Mouse (Mus musculus) adrenal gland, postnatal 10 days (tissue): ENCODE data around the gene Fam53a. TPM values are rescaled to one million over a fixed set of nuclear protein-coding genes. Genes with fewer than 3 reads are reported as not detected.

Source experiments
- DNase-seq: peaks from one replicate; pipeline ENCODE4 v3.0.0; 2021; ENCODE audit warnings: mixed read lengths
- total RNA-seq, 2 experiments: library from RNA; stranded (reverse); gene quantifications; 2 replicates each; pipeline ENCODE4 v1.2.3; 2021

The Fam53a gene
- total RNA-seq, 2 experiments from 2014 or later: 25.2 to 28.6 TPM

DNA sequence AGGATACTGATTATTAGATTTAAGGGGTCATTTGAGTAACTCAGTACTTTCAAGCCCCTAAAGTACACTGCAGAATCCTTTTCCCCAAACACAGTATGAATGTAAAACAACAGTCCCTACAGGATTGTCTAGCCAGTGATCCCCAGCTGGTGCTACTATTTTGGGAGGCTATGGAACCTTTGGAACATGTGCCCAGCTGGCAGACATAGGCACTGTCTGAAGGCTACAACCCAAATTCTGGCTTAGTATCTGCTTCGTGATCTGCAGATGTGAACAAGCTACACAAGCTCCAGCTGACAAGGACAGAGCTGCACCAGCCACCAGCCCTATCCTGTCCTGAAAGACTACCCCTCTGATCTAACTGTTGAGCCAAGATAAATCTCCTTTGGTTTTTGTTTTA is 3.1 kb upstream of the Fam53a start:
- DNase-seq: no peak

- no peak for DNase-seq
Observed at GRCm38 (mm10) chr5:33630615-33631014, 1.2 kb upstream of the Fam53a start.

- peak; percentile 68 for DNase-seq
Observed at GRCm38 (mm10) chr5:33630061-33630460, 626 bp upstream of the Fam53a start.

DNA sequence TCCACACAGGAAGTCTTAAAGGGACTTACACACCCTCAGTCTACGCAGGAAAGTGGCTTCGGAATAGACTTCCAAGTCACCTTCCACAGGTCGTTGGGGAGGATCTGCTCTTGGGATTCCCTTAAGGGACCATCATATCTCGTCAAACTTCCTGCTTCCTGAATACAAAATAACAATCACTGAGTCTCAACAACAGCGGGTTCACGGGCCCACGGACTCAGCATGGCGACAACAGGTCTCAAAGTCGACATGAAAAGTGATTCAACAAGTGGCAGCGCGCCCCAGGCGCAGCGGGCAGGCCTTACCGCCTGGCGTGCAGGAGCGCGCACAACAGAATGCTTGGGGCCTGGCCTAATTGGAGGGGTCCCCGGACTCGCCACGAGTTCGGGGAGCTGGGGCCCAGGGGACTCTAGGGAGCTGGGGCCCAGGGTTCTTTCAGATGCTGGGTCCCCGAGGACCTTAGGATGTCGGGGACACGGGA is 575 bp downstream of the Fam53a start:
- DNase-seq: peak; percentile 73

- peak; percentile 54 for DNase-seq
Observed at GRCm38 (mm10) chr5:33627968-33628367, 1.5 kb downstream of the Fam53a start.

GRCm38 (mm10) chr5:33623766-33624165 is 5.7 kb downstream of the Fam53a start:
- no peak for DNase-seq

GRCm38 (mm10) chr5:33622671-33623070 is 6.8 kb downstream of the Fam53a start:
- no peak for DNase-seq

DNA sequence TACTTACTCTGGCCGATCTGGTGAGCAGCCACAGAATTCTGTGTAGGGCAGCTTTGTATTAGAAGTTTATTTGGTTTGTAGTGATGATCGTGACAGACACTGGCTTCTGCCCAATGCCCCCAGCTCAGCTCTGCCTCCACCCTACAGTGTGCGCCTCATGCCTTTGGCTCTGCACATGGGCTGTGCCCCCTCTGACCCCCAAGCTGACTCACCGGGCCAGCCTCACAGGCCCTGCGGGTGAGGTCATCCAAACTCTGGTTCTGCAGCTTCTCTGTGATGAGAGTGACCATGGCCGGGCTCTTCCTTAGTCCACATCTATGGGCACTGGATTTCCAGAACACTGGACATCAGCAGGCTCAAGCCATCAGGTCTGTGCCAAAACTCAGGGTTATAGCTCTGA is 15.0 kb downstream of the Fam53a start:
- DNase-seq: peak; percentile 39

GRCm38 (mm10) chr5:33611795-33612194 is 17.6 kb downstream of the Fam53a start:
- no peak for DNase-seq

- no peak for DNase-seq
Observed at GRCm38 (mm10) chr5:33609226-33609625, 20.2 kb downstream of the Fam53a start.

DNA sequence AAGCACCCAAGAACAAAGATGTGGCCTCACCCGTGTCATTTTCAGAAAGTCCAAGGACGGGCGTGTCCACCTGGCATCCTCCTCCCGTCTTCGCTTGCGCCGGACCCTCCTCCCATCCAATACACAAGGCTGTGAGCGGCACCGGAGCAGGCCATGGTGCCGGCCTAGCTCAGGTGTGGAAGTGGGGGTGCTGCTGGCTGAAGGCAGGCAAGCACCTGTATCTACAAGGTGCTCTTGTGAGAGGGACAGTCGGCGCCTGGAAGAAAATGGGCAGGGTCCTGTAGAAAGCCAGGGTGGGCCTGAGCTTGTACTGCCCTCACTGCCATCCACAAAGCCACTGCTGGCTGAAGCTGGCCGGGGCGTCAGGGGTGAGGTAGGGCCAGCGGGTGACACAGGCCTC is 22.0 kb downstream of the Fam53a start:
- DNase-seq: no peak

DNA sequence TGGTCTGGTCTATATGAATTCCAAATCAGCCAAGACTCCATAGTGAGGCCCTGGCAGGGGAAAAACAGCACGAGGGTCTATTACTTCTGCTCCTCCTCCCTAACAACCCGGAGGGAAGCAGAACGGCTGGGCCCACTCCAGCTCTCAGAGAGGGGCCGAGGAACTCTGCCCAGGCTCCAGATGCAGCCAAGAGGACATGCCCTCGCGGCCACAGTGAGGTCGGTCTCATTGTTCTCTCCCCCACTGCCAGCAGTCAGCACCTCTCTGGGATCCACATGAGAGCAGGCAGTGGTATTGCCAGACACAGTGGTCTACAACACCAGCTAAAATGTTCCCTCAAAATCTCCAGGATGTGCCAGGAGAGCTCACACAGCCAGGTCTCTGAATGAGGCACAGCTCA is 22.8 kb downstream of the Fam53a start:
- no peak for DNase-seq

GRCm38 (mm10) chr5:33605314-33605713 is 24.1 kb downstream of the Fam53a start:
- DNase-seq: no peak

DNA sequence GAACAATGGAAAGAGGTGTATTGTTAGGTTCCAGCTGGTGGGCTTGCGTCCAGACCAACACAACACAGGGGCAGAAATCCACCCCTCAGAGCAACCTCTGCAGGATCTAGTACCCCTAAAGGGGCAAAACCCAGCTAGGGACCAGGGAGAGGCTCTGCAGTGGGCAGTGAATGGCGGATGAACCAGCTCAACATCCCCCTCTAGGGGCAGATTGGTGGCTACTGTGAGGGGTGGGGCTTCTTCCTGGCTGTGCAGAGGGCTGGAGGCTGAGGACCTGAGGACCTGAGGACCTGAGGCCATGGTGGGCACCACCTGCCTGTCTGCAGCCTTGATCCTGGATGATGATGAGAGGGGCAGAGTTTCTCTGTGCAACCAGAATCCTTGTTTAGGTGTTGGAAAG is 35.8 kb downstream of the Fam53a start:
- no peak for DNase-seq

DNA sequence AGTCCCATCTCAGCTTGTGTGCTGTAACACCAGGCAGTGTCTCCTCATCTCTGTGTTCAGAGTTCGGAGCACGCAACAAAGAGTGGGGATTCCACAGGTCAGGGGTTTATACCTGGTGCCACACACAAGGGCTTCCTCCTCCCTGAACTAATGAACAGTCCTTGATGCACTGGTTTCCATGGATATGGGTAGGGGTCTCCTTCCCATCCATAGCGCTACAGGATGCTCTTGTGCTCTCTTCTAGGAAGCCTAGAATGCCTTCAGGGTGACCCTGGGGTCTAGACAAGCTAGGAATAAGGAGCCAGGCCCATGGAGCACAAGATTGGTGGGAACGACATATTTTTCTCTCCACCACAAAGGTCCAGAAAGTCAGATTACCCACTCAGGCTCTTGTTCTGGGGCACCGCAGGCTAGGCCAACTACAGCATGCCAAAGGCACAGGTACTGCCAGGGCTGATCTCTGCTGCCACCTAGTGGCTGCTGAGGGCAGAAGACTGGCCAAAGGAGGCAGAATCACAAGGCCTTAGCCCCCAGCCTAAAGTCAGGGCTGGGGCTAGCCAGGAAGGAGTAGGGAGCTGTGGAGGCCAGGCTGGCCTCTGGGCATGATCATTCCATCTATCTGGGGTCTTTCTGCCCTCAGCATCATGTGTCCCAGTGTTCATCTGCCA is 40.1 kb downstream of the Fam53a start:
- DNase-seq: peak; percentile 85

GRCm38 (mm10) chr5:33588066-33588465 is 41.4 kb downstream of the Fam53a start:
- no peak for DNase-seq

- no peak for DNase-seq
Observed at GRCm38 (mm10) chr5:33587498-33588058, 41.9 kb downstream of the Fam53a start.

- DNase-seq: no peak
Observed at GRCm38 (mm10) chr5:33580336-33580735, 49.1 kb downstream of the Fam53a start.

- DNase-seq: no peak
Observed at GRCm38 (mm10) chr5:33574207-33574606, 55.2 kb downstream of the Fam53a start.

GRCm38 (mm10) chr5:33565886-33566285 is 63.5 kb downstream of the Fam53a start:
- no peak for DNase-seq

GRCm38 (mm10) chr5:33556277-33556995 is 73.0 kb downstream of the Fam53a start:
- no peak for DNase-seq
